ENCODE assay signal across 8 mouse cellular contexts in the genomic region with DNA sequence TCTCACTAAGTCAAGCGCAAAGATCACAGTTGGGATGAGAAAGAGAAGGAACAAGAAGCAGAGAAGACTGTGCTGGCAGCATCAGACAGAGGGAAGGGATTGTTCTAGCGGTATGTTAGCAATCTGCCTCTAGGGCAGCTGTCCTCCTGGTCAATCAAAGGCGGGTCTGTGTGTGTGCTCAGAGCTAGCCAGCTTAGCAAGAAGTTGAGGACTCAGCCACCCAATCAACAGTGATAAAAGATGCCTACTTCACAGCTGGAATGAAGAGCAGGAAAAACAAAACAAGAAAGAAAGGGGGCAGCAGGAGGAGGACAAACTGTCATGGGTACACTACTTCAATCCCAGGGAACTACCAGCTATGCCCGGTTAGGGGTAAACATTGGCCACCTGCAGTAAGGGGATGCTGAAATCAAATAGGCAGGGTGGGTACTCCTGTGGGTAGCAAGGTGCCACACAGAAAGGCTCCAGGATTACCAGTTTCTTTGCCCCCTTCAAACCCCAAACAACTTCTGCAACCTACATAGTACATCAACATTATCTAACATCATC. TPM values are rescaled to one million over a fixed set of nuclear protein-coding genes. Genes with fewer than 3 reads are reported as not detected.
DNase-seq lines count a peak whose midpoint lies in the region; ATAC-seq lines count a peak whose summit lies in the region.

No protein-coding gene starts in this region.

- no peak overlapping the region for H3K4me3 ChIP-seq in hindbrain, embryonic 16.5 days (ENCODE audit: low read length)
- H3K4me3 ChIP-seq in midbrain, embryonic 11.5 days (ENCODE audit: low read depth, low read length), result no peak overlapping the region

- no peak overlapping the region for H3K9ac ChIP-seq in hindbrain, embryonic 16.5 days (ENCODE audit: low read depth, low read length)
- no peak overlapping the region for H3K9ac ChIP-seq in midbrain, embryonic 11.5 days (ENCODE audit: low read length)

- peaks cover 34% of the 10 kb centered on the region for H3K4me1 ChIP-seq in hindbrain, embryonic 16.5 days (ENCODE audit: control insufficient read depth, insufficient read depth, low read depth, low read length)
- peaks cover 38% of the 10 kb centered on the region for H3K4me1 ChIP-seq in midbrain, embryonic 11.5 days (ENCODE audit: control insufficient read depth, insufficient read depth, low read length)

- 22% methylated on average over 4 of the region's 4 CpGs for WGBS in hindbrain, embryonic 16.5 days
- 27% methylated on average over 4 of the region's 4 CpGs for WGBS in midbrain, embryonic 11.5 days

- no peaks in the 10 kb centered on the region for H3K9me3 ChIP-seq in hindbrain, embryonic 16.5 days (ENCODE audit: control insufficient read depth, low read length)
- no peaks in the 10 kb centered on the region for H3K9me3 ChIP-seq in midbrain, embryonic 11.5 days (ENCODE audit: control insufficient read depth, low read length)

- H3K27ac ChIP-seq in hindbrain, embryonic 16.5 days (ENCODE audit: low read depth, low read length), result peak overlapping the region; percentile 79
- H3K27ac ChIP-seq in midbrain, embryonic 11.5 days (ENCODE audit: low read depth, low read length), result peak overlapping the region; percentile 83

- H3K4me2 ChIP-seq in hindbrain, embryonic 16.5 days (ENCODE audit: low read length), result peak overlapping the region; percentile 20
- H3K4me2 ChIP-seq in midbrain, embryonic 11.5 days, result peak overlapping the region; percentile 16; the same call in 1 of the 2 replicates

- peak; percentile 41 for DNase-seq in kidney, postnatal 14 days
- no peak for DNase-seq in kidney, adult 8-10 months
- DNase-seq in embryo, embryonic 11 days, result peak; percentile 50
- peak; percentile 91 for DNase-seq in midbrain, embryonic 11.5 days (ENCODE audit: low spot score, missing footprints)
- DNase-seq in left cerebral cortex, adult 18-20 months (ENCODE audit: low spot score in 2 of 2), result no peak
- no peak for DNase-seq in left cerebral cortex, adult 8-10 months (ENCODE audit: low spot score in 2 of 2)
- DNase-seq in urinary bladder, adult 18-20 months (ENCODE audit: low spot score in 2 of 2), result no peak

- ATAC-seq in hindbrain, embryonic 16.5 days, result no peak
- peak; percentile 45 for ATAC-seq in midbrain, embryonic 11.5 days (ENCODE audit: low FRiP score)

- H3K27me3 ChIP-seq in hindbrain, embryonic 16.5 days (replicated peaks; ENCODE audit: control insufficient read depth, insufficient read depth, low read length), result no peaks in the 10 kb centered on the region
- no peaks in the 10 kb centered on the region for H3K27me3 ChIP-seq in midbrain, embryonic 11.5 days (ENCODE audit: control insufficient read depth, insufficient read depth, low read length)

- no peaks in the 10 kb centered on the region for H3K36me3 ChIP-seq in hindbrain, embryonic 16.5 days (ENCODE audit: control insufficient read depth, insufficient read depth, low read length)
- no peaks in the 10 kb centered on the region for H3K36me3 ChIP-seq in midbrain, embryonic 11.5 days (ENCODE audit: control insufficient read depth, insufficient read depth, low read length)

RNA-seq across cellular contexts. Expression of gene Ctnnd1, which starts 15.6 kb away (rescaled TPM):
- 24.4 and 31.8 TPM in 2 replicates for polyA plus RNA-seq in hindbrain, embryonic 16.5 days (2015; fragmentation: Nextera tagmentation; extraction: Ambion mirVana)
- 36.8 and 38.3 TPM in 2 replicates for polyA plus RNA-seq in midbrain, embryonic 11.5 days (2014; fragmentation: Nextera tagmentation; extraction: Ambion mirVana)
- total RNA-seq in left cerebral cortex, adult 18-20 months (2021), result 10 to 100 TPM; 59.5 to 62.9 TPM
- total RNA-seq in left cerebral cortex, adult 8-10 months (2022), result 10 to 100 TPM; 57.2 to 69.1 (median 60.0) TPM

RNA-seq across cellular contexts. Expression of gene Btbd18, which starts 23.9 kb away (rescaled TPM):
- 0.26 and 0.44 TPM in 2 replicates for polyA plus RNA-seq in hindbrain, embryonic 16.5 days (2015; fragmentation: Nextera tagmentation; extraction: Ambion mirVana)
- 0.19 and 0.41 TPM in 2 replicates for polyA plus RNA-seq in midbrain, embryonic 11.5 days (2014; fragmentation: Nextera tagmentation; extraction: Ambion mirVana)
- not detected for total RNA-seq in left cerebral cortex, adult 18-20 months (2021)
- total RNA-seq in left cerebral cortex, adult 8-10 months (2022), result not detected

RNA-seq across cellular contexts. Expression of gene Selenoh, which starts 35.6 kb away (rescaled TPM):
- polyA plus RNA-seq in hindbrain, embryonic 16.5 days (2015; fragmentation: Nextera tagmentation; extraction: Ambion mirVana), result 184 and 198 TPM in 2 replicates
- polyA plus RNA-seq in midbrain, embryonic 11.5 days (2014; fragmentation: Nextera tagmentation; extraction: Ambion mirVana), result 450 and 473 TPM in 2 replicates
- total RNA-seq in left cerebral cortex, adult 18-20 months (2021), result 10 to 100 TPM; 28.9 to 37.9 TPM
- total RNA-seq in left cerebral cortex, adult 8-10 months (2022), result 10 to 100 TPM; 31.1 to 43.1 (median 34.4) TPM

RNA-seq across cellular contexts. Expression of gene Gm28635, which starts 42.8 kb away (rescaled TPM):
- polyA plus RNA-seq in hindbrain, embryonic 16.5 days (2015; fragmentation: Nextera tagmentation; extraction: Ambion mirVana), result not detected in 2 replicates
- not detected in 2 replicates for polyA plus RNA-seq in midbrain, embryonic 11.5 days (2014; fragmentation: Nextera tagmentation; extraction: Ambion mirVana)
- 1 to 10 TPM; 5.8 to 6.1 TPM for total RNA-seq in left cerebral cortex, adult 18-20 months (2021)
- 1 to 10 TPM in 1 of 4 experiments, not detected in 3; 3.6 TPM for total RNA-seq in left cerebral cortex, adult 8-10 months (2022)

RNA-seq across cellular contexts. Expression of gene Med19, which starts 43.2 kb away (rescaled TPM):
- 50.7 and 51.3 TPM in 2 replicates for polyA plus RNA-seq in hindbrain, embryonic 16.5 days (2015; fragmentation: Nextera tagmentation; extraction: Ambion mirVana)
- polyA plus RNA-seq in midbrain, embryonic 11.5 days (2014; fragmentation: Nextera tagmentation; extraction: Ambion mirVana), result 70.7 and 73.2 TPM in 2 replicates
- 10 to 100 TPM; 31.4 to 33.8 TPM for total RNA-seq in left cerebral cortex, adult 18-20 months (2021)
- total RNA-seq in left cerebral cortex, adult 8-10 months (2022), result 10 to 100 TPM; 31.6 to 37.0 (median 32.9) TPM

Comparison
In these comparisons a context has a peak if more than half of its experiments do, and no peak if none do; other contexts are left out.
1. DNase-seq: peak in kidney, postnatal 14 days (single experiment), embryo, embryonic 11 days (single experiment) and midbrain, embryonic 11.5 days (single experiment); none in kidney, adult 8-10 months (0 of 2), left cerebral cortex, adult 18-20 months (0 of 2), left cerebral cortex, adult 8-10 months (0 of 2) and urinary bladder, adult 18-20 months (0 of 2).